Mouse (Mus musculus) mouse trophoblast stem cell (cell line): ENCODE results near the gene Gm6351.
"Not testable (repeated sequence)": the region's sequence is repeated elsewhere in the genome, so short reads cannot be mapped to it uniquely, and the experiment has no call there.

Experiments used
- in situ Hi-C, 2 experiments: fragments of 300-500 bp; cut with MseI, MboI; formaldehyde crosslinking; loops; 2 replicates in 1 of 2; 3 replicates in 1 of 2; pipeline ENCODE4 v1.15.1; 2025

Gene Gm6351

GRCm38 (mm10) chr5:94076085-94076484 is at the start of gene Gm6351:
Gm6351 (plus strand) TSS chr5:94076385.
- in situ Hi-C loops = not testable (repeated sequence)

- in situ Hi-C loops = not testable (repeated sequence)
Observed at GRCm38 (mm10) chr5:94070445-94070844, 5.7 kb upstream of the Gm6351 start, which contains the start of gene BC061212. BC061212 (minus strand) TSS chr5:94070545.
